ENCODE assay signal across 8 mouse cellular contexts in genomic region chr6:87937178-87937788, GRCm38 (mm10). TPM values are rescaled to one million over a fixed set of nuclear protein-coding genes. Genes with fewer than 3 reads are reported as not detected.
DNase-seq lines count a peak whose midpoint lies in the region; ATAC-seq and TF ChIP-seq lines count a peak whose summit lies in the region.

No protein-coding gene starts in this region.

- DNase-seq in lung, postnatal 25 days (ENCODE audit: low spot score) = no peak
- DNase-seq in kidney, postnatal 0 days (ENCODE audit: low spot score) = peak; percentile 94
- no peak for DNase-seq in spleen, postnatal 4 days (ENCODE audit: low spot score in 2 of 2)
- DNase-seq in c-Kit-positive CD71-positive TER-119-positive erythroid progenitor cells, embryonic 14.5 days (ENCODE audit: low spot score) = no peak

- peaks cover 19% of the 10 kb centered on the region; the same call in 1 of the 2 replicates for H3K36me3 ChIP-seq in lung, embryonic 16.5 days (ENCODE audit: control insufficient read depth, insufficient read depth, low read length)
- H3K36me3 ChIP-seq in heart, embryonic 12.5 days = peaks cover 40% of the 10 kb centered on the region
- peaks cover 31% of the 10 kb centered on the region for H3K36me3 ChIP-seq in kidney, postnatal 0 days (ENCODE audit: insufficient read depth, low read length)
- H3K36me3 ChIP-seq in midbrain, embryonic 13.5 days = peaks cover 44% of the 10 kb centered on the region

- ATAC-seq in lung, embryonic 16.5 days (ENCODE audit: low read depth) = peak; percentile 96
- ATAC-seq in heart, embryonic 12.5 days (ENCODE audit: insufficient number of reproducible peaks, low FRiP score) = peak; percentile 85
- peak; percentile 100 for ATAC-seq in kidney, postnatal 0 days (replicated peaks; ENCODE audit: low FRiP score, low read depth)
- peak; percentile 98 for ATAC-seq in midbrain, embryonic 13.5 days
- no peak for ATAC-seq in activated CD4-positive, CD25-positive, alpha-beta regulatory T cell, adult 4 months

- H3K27ac ChIP-seq in lung, embryonic 16.5 days (ENCODE audit: low read length) = no peak overlapping the region
- peak overlapping the region; percentile 26; the same call in 1 of the 2 replicates for H3K27ac ChIP-seq in heart, embryonic 12.5 days (ENCODE audit: poor library complexity, severe bottlenecking)
- peak overlapping the region; percentile 42; the same call in 1 of the 2 replicates for H3K27ac ChIP-seq in kidney, postnatal 0 days
- H3K27ac ChIP-seq in midbrain, embryonic 13.5 days = peak overlapping the region; percentile 58; the same call in 1 of the 2 replicates

- no peaks in the 10 kb centered on the region; the same call in 1 of the 2 replicates for H3K4me1 ChIP-seq in lung, embryonic 16.5 days (replicated peaks; ENCODE audit: control insufficient read depth, insufficient read depth, low read length)
- peaks cover 8% of the 10 kb centered on the region; the same call in 1 of the 2 replicates for H3K4me1 ChIP-seq in heart, embryonic 12.5 days (replicated peaks)
- H3K4me1 ChIP-seq in kidney, postnatal 0 days (replicated peaks; ENCODE audit: insufficient read depth, low read length) = no peaks in the 10 kb centered on the region
- H3K4me1 ChIP-seq in midbrain, embryonic 13.5 days (replicated peaks) = peaks cover 6% of the 10 kb centered on the region

- no peaks in the 10 kb centered on the region for H3K9me3 ChIP-seq in lung, embryonic 16.5 days (ENCODE audit: control insufficient read depth, low read length)
- no peaks in the 10 kb centered on the region for H3K9me3 ChIP-seq in heart, embryonic 12.5 days (replicated peaks)
- no peaks in the 10 kb centered on the region for H3K9me3 ChIP-seq in kidney, postnatal 0 days (replicated peaks; ENCODE audit: low read length)
- no peaks in the 10 kb centered on the region for H3K9me3 ChIP-seq in midbrain, embryonic 13.5 days

- H3K27me3 ChIP-seq in lung, embryonic 16.5 days (ENCODE audit: control insufficient read depth, insufficient read depth, low read depth, low read length) = no peaks in the 10 kb centered on the region
- H3K27me3 ChIP-seq in heart, embryonic 12.5 days (replicated peaks) = no peaks in the 10 kb centered on the region
- H3K27me3 ChIP-seq in kidney, postnatal 0 days (ENCODE audit: insufficient read depth, low read length) = no peaks in the 10 kb centered on the region
- no peaks in the 10 kb centered on the region for H3K27me3 ChIP-seq in midbrain, embryonic 13.5 days

- TF ChIP-seq CTCF in kidney, postnatal 0 days (IDR thresholded peaks at IDR 0.05; ENCODE audit: low read depth) = no peak

- no peak overlapping the region for H3K4me3 ChIP-seq in lung, embryonic 16.5 days (ENCODE audit: low read length)
- no peak overlapping the region for H3K4me3 ChIP-seq in heart, embryonic 12.5 days
- H3K4me3 ChIP-seq in kidney, postnatal 0 days (replicated peaks; ENCODE audit: low read depth, low read length) = no peak overlapping the region
- H3K4me3 ChIP-seq in midbrain, embryonic 13.5 days (replicated peaks) = no peak overlapping the region

- H3K9ac ChIP-seq in lung, embryonic 16.5 days (ENCODE audit: low read length) = no peak overlapping the region
- H3K9ac ChIP-seq in heart, embryonic 12.5 days = peak overlapping the region; percentile 56; the same call in 1 of the 2 replicates
- no peak overlapping the region for H3K9ac ChIP-seq in kidney, postnatal 0 days (ENCODE audit: low read depth, low read length)
- 0 out of 2 replicates have a peak overlapping the region, but pooled peaks have one; percentile 33 for H3K9ac ChIP-seq in midbrain, embryonic 13.5 days (replicated peaks)

- H3K4me2 ChIP-seq in lung, embryonic 16.5 days (ENCODE audit: low read depth, low read length) = no peak overlapping the region
- H3K4me2 ChIP-seq in heart, embryonic 12.5 days = peak overlapping the region; percentile 31; the same call in 1 of the 2 replicates
- no peak overlapping the region for H3K4me2 ChIP-seq in kidney, postnatal 0 days (ENCODE audit: low read length)
- H3K4me2 ChIP-seq in midbrain, embryonic 13.5 days (replicated peaks) = peak overlapping the region; percentile 29; the same call in 1 of the 2 replicates

- whole genome bisulfite sequencing in lung, embryonic 16.5 days = 39% methylated on average over 19 of the region's 19 CpGs
- WGBS in heart, embryonic 12.5 days = 37% methylated on average over 19 of the region's 19 CpGs
- WGBS in kidney, postnatal 0 days = 23% methylated on average over 19 of the region's 19 CpGs
- 31% methylated on average over 19 of the region's 19 CpGs for WGBS in midbrain, embryonic 13.5 days

RNA-seq across cellular contexts. Expression of gene Hmces, which starts 23.5 kb away (rescaled TPM):
- 50.1 and 54.7 TPM in 2 replicates for polyA plus RNA-seq in lung, embryonic 16.5 days (2015; fragmentation: Nextera tagmentation; extraction: Ambion mirVana)
- polyA plus RNA-seq in heart, embryonic 12.5 days (2016; fragmentation: Nextera tagmentation; extraction: Ambion mirVana) = 25.4 and 27.8 TPM in 2 replicates
- 47.1 and 55.2 TPM in 2 replicates for polyA plus RNA-seq in kidney, postnatal 0 days (2015; fragmentation: Nextera tagmentation; extraction: Ambion mirVana)
- polyA plus RNA-seq in midbrain, embryonic 13.5 days (2015; fragmentation: Nextera tagmentation; extraction: Ambion mirVana) = 40.3 and 42.7 TPM in 2 replicates
- 10 to 100 TPM; 50.1 to 55.2 TPM for polyA plus RNA-seq in activated CD4-positive, CD25-positive, alpha-beta regulatory T cell, adult 4 months (2017; shearing (Covaris generic))

RNA-seq across cellular contexts. Expression of gene H1fx, which starts 44.2 kb away (rescaled TPM):
- polyA plus RNA-seq in lung, embryonic 16.5 days (2015; fragmentation: Nextera tagmentation; extraction: Ambion mirVana) = 7.0 and 11.5 TPM in 2 replicates
- 32.6 and 34.0 TPM in 2 replicates for polyA plus RNA-seq in heart, embryonic 12.5 days (2016; fragmentation: Nextera tagmentation; extraction: Ambion mirVana)
- 39.4 and 72.1 TPM in 2 replicates for polyA plus RNA-seq in kidney, postnatal 0 days (2015; fragmentation: Nextera tagmentation; extraction: Ambion mirVana)
- polyA plus RNA-seq in midbrain, embryonic 13.5 days (2015; fragmentation: Nextera tagmentation; extraction: Ambion mirVana) = 21.0 and 25.5 TPM in 2 replicates
- not detected for polyA plus RNA-seq in activated CD4-positive, CD25-positive, alpha-beta regulatory T cell, adult 4 months (2017; shearing (Covaris generic))

RNA-seq across cellular contexts. Expression of gene Copg1, which starts 49.7 kb away (rescaled TPM):
- 166 TPM in 2 replicates for polyA plus RNA-seq in lung, embryonic 16.5 days (2015; fragmentation: Nextera tagmentation; extraction: Ambion mirVana)
- polyA plus RNA-seq in heart, embryonic 12.5 days (2016; fragmentation: Nextera tagmentation; extraction: Ambion mirVana) = 144 and 145 TPM in 2 replicates
- 101 and 114 TPM in 2 replicates for polyA plus RNA-seq in kidney, postnatal 0 days (2015; fragmentation: Nextera tagmentation; extraction: Ambion mirVana)
- 159 TPM in 2 replicates for polyA plus RNA-seq in midbrain, embryonic 13.5 days (2015; fragmentation: Nextera tagmentation; extraction: Ambion mirVana)
- 10 to 100 TPM; 62.2 to 64.2 TPM for polyA plus RNA-seq in activated CD4-positive, CD25-positive, alpha-beta regulatory T cell, adult 4 months (2017; shearing (Covaris generic))

Comparison
In these comparisons a context has a peak if more than half of its experiments do, and no peak if none do; other contexts are left out.
1. H3K4me2 ChIP-seq: peak in heart, embryonic 12.5 days (single experiment) and midbrain, embryonic 13.5 days (single experiment); none in lung, embryonic 16.5 days (single experiment) and kidney, postnatal 0 days (single experiment).
2. H3K9ac ChIP-seq: peak in heart, embryonic 12.5 days (single experiment) and midbrain, embryonic 13.5 days (single experiment); none in lung, embryonic 16.5 days (single experiment) and kidney, postnatal 0 days (single experiment).